Mouse (Mus musculus): ENCODE measurements at regions not wholly inside any gene's neighbourhood (a gene's known extent, or its start where the extent isn't known, plus 50 kb on each side); places are given as distances from the start of the nearest gene placed in this dataset.

- DNase-seq, result no peak
These were observed 58.6 kb upstream of the Gm10295 start for GRCm38 (mm10) chr7:71409903-71410302.

- no peak for DNase-seq
These were observed 57.8 kb upstream of the Gm10295 start for GRCm38 (mm10) chr7:71409061-71409460.

GRCm38 (mm10) chr7:71406283-71406682 is 55.0 kb upstream of the Gm10295 start:
- no peak for DNase-seq

All from liver (tissue).